Mouse (Mus musculus): ENCODE measurements around the gene Hist1h2ae.
"Not testable (repeated sequence)": the region's sequence is repeated elsewhere in the genome, so short reads cannot be mapped to it uniquely, and the experiment has no call there.

Hist1h2ae gene

GRCm38 (mm10) chr13:23571022-23571503 is at the start of gene Hist1h2ae, which contains the start of gene Hist1h2bg:
Hist1h2ae (minus strand) TSS chr13:23571220.
Hist1h2bg (plus strand) TSS chr13:23571396.
- peak; percentile 65 to 66 for DNase-seq (ENCODE audit: low spot score in 2 of 2)

GRCm38 (mm10) chr13:23620056-23620732 is 49.2 kb upstream of the Hist1h2ae start:
- DNase-seq (ENCODE audit: low spot score in 2 of 2), result no peak

GRCm38 (mm10) chr13:23611638-23612037 is 40.6 kb upstream of the Hist1h2ae start:
- no peak for DNase-seq (ENCODE audit: low spot score in 2 of 2)

- DNase-seq (ENCODE audit: low spot score in 2 of 2), result no peak
Observed at GRCm38 (mm10) chr13:23610393-23610792, 39.4 kb upstream of the Hist1h2ae start.

GRCm38 (mm10) chr13:23609844-23610243 is 38.8 kb upstream of the Hist1h2ae start:
- DNase-seq (ENCODE audit: low spot score in 2 of 2), result no peak

- no peak for DNase-seq (ENCODE audit: low spot score in 2 of 2)
Observed at GRCm38 (mm10) chr13:23609209-23609608, 38.2 kb upstream of the Hist1h2ae start.

- DNase-seq (ENCODE audit: low spot score in 2 of 2), result no peak
Observed at GRCm38 (mm10) chr13:23605052-23605451, 34.0 kb upstream of the Hist1h2ae start.

- DNase-seq (ENCODE audit: low spot score in 2 of 2), result no peak
Observed at GRCm38 (mm10) chr13:23604452-23604851, 33.4 kb upstream of the Hist1h2ae start.

GRCm38 (mm10) chr13:23603182-23603699 is 32.2 kb upstream of the Hist1h2ae start:
- DNase-seq (ENCODE audit: low spot score in 2 of 2), result no peak

GRCm38 (mm10) chr13:23597957-23598356 is 26.9 kb upstream of the Hist1h2ae start:
- DNase-seq (ENCODE audit: low spot score in 2 of 2), result peak in 1 of 2 experiments; percentile 67

GRCm38 (mm10) chr13:23595622-23596372 is 24.8 kb upstream of the Hist1h2ae start:
- no peak for DNase-seq (ENCODE audit: low spot score in 2 of 2)

- DNase-seq (ENCODE audit: low spot score in 2 of 2), result no peak
Observed at GRCm38 (mm10) chr13:23595185-23595584, 24.2 kb upstream of the Hist1h2ae start.

- DNase-seq (ENCODE audit: low spot score in 2 of 2), result no peak
Observed at GRCm38 (mm10) chr13:23593051-23593770, 22.2 kb upstream of the Hist1h2ae start.

GRCm38 (mm10) chr13:23592614-23593013 is 21.6 kb upstream of the Hist1h2ae start:
- no peak for DNase-seq (ENCODE audit: low spot score in 2 of 2)

- not testable (repeated sequence) for DNase-seq (ENCODE audit: low spot score in 2 of 2)
Observed at GRCm38 (mm10) chr13:23591886-23592285, 20.9 kb upstream of the Hist1h2ae start.

GRCm38 (mm10) chr13:23591206-23591605 is 20.2 kb upstream of the Hist1h2ae start:
- no peak for DNase-seq (ENCODE audit: low spot score in 2 of 2)

GRCm38 (mm10) chr13:23586940-23587225 is 15.9 kb upstream of the Hist1h2ae start:
- no peak for DNase-seq (ENCODE audit: low spot score in 2 of 2)

- no peak for DNase-seq (ENCODE audit: low spot score in 2 of 2)
Observed at GRCm38 (mm10) chr13:23586099-23586939, 15.3 kb upstream of the Hist1h2ae start.

- peak; percentile 60 to 65 for DNase-seq (ENCODE audit: low spot score in 2 of 2)
Observed at GRCm38 (mm10) chr13:23585442-23586098, 14.6 kb upstream of the Hist1h2ae start.

GRCm38 (mm10) chr13:23585029-23585441 is 14.0 kb upstream of the Hist1h2ae start:
- peak in 1 of 2 experiments; percentile 61 for DNase-seq (ENCODE audit: low spot score in 2 of 2)

- DNase-seq (ENCODE audit: low spot score in 2 of 2), result no peak
Observed at GRCm38 (mm10) chr13:23584331-23584730, 13.3 kb upstream of the Hist1h2ae start.

All from frontal cortex, postnatal 10 days (tissue).